Mouse (Mus musculus): ENCODE measurements around the gene Gtf3c4.

DNA sequence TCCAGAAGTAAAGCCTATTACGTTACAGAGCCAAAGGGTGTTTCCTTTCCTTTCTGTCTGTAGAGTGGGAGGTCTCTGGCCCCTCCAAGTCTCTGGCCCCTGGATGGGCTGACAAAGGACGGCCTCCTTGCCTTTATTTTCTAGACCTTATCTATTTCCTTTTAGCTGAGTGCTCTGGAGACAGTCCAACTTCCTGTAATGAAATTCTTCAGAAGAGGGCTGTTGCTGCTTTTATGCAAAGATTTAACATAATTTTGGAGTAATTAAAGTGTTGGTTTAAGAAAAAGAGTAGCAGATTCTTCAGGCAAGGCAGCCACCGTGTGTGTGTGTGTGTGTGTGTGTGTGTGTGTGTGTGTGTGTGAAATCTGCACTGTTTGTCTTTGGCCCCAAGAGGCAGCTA, 41.8 kb downstream of the Gtf3c4 start:
- TF ChIP-seq CTCF (IDR thresholded peaks at IDR 0.05; ENCODE audit: borderline replicate concordance, extremely low read depth, insufficient read depth, insufficient read length) = no peak
- TF ChIP-seq POLR2A (IDR thresholded peaks at IDR 0.05; ENCODE audit: borderline replicate concordance, extremely low read depth, insufficient read depth, insufficient read length, poor library complexity, severe bottlenecking) = no peak

All from brain, embryonic 14.5 days (tissue).